Mouse (Mus musculus) cerebellum, postnatal 36 days (tissue): ENCODE data around the gene Cmtm7.
"Not testable (repeated sequence)": the region's sequence is repeated elsewhere in the genome, so short reads cannot be mapped to it uniquely, and the experiment has no call there.

Experiments
- DNase-seq, 2 experiments: peaks; one replicate each; pipeline ENCODE4 v3.0.0; 2021 to 2022; ENCODE audit warnings: mixed read lengths in 2 of 2

The Cmtm7 gene

DNA sequence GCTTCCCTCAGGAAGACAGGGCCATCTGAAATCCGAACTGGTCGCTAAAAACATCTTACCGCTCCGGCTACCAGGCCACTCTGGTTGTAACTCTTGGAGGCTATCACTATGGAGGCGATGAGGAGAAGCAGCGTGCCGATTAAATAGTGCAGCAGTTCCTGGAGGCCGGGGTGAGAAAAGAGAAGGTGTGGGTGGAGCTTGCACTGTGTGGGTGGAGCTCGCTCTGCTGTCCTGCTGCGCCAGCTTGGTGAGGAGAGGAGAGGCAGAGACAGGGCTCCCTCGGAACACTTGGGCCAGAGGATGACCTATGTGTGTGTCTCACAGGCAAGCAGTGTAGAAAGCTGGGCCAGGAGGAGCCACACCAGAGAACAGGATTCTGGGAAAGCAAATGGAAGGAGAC is 19.8 kb downstream of the Cmtm7 start:
- DNase-seq = no peak

DNA sequence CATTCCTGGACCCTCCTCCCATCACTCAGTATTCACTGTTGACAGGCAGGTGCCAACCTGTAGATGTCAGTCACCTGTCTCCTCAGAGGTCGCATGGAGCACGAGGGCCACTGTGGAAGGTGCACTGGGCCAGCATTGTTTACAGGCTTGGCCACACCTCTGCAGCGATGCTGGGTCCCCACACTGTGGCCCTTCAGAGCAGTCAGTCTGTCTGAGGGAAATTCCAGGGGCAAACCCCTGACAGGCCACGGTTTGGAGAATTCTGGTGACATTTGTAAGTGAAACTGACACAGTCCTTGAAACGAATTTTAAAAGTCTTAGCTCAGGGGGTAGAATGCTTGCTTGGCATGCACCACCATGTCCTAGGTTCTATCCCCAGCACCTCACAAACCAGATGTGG is 21.3 kb downstream of the Cmtm7 start:
- no peak for DNase-seq

DNA sequence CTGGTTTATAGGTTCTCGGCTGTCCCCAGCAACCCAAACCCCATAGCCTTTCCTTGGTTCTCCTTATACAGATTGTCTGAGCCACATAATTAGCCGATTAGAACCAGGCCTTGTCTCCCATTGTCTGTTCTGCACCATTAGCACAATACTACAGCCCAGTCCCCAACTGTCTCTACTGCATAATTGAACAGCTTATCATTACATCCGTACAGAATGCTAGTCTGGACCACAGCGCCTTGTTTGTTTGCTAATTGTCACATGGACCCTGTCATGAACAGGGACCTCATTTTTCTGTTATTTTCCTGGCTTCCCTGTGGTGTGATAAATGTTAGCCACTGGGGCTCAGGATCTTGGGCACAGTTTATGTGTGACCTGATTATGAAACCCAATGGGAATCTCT is 21.8 kb downstream of the Cmtm7 start:
- no peak for DNase-seq

DNA sequence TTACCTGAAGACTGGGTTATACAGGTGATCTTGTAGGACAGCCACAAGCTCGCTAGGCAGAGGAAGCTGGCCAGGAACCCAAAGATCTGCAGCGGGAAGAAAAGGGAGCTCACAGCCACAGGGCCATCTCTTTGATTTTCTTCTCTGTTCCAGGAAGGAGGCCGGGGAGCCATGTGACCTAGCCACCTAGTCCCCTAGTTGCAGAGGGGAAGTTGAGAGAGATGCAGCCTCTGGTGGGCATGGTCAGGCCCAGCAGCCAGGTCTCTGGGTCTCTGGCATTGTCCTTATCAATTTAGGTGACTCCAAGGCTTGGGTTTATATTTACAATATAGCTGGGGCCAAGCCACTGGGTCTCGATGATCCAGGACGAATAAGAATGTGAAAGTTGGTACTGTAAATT is 22.9 kb downstream of the Cmtm7 start:
- no peak for DNase-seq

- DNase-seq = no peak
Observed at GRCm38 (mm10) chr9:114758272-114758671, 23.4 kb downstream of the Cmtm7 start.

- DNase-seq = peak; percentile 90 to 91
Observed at GRCm38 (mm10) chr9:114752863-114753484, 28.7 kb downstream of the Cmtm7 start.

DNA sequence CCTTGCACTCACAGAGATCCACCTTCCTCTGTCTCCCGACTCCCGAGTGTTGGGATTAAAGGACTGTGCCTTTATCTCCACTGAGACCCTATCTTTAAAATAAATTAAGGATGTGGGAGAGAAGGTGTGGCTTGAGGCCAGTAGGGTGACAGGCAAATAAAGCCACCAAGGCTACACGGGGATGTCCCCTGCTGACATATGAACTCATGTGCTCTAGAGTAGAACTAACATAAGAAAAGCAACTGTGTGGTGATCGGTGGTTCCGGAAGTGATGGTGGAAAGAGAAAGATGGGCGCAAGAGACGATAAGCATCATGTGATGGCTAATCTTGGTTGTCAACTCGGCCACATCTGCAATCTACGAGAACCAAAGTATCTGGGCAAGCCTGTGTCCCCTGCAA is 29.3 kb downstream of the Cmtm7 start:
- no peak for DNase-seq

- no peak for DNase-seq
Observed at GRCm38 (mm10) chr9:114751582-114751981, 30.1 kb downstream of the Cmtm7 start.

- DNase-seq = no peak
Observed at GRCm38 (mm10) chr9:114747466-114747865, 34.2 kb downstream of the Cmtm7 start.

GRCm38 (mm10) chr9:114747012-114747411 is 34.6 kb downstream of the Cmtm7 start:
- no peak for DNase-seq

DNA sequence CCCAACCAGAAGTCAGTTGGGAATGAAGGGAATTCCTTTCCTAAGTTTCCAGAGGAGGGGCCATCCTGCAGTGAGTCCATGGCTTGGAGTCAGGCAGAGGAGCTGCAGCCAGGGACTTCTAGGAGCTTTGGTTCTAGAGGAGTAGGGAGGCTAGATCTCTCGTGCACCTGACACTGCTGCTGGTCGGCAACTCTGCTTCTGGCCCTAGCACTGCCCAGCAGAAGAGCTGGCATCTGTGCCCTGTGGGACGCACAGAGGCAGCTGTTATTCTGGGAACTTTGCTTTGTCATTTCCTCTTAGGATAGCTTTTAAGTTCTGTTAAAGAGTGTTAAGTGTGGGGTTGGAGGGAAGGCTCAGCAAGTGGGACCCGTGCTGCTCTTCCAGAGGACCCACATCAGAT is 36.0 kb downstream of the Cmtm7 start:
- no peak for DNase-seq

- no peak for DNase-seq
Observed at GRCm38 (mm10) chr9:114745163-114745562, 36.5 kb downstream of the Cmtm7 start.

DNA sequence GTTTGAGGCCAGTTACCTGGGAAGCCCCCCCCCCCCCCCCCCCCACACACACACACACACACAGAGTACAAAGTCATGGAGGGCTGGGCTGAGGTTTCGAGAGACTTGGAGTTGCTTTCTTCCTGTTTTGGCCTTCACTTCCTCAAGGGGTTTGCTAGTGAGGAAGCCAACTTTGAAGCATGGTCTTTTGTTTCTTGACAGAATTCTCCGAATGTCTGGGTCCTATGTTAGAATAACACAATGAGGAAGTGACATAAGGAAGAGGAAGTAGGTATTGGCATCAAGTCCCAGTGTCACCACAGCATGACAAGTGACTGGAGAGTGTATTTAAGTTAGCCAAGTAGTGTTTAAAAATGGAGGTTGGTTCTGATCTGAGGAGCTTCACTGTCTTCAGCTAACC is 38.9 kb downstream of the Cmtm7 start:
- DNase-seq = no peak

GRCm38 (mm10) chr9:114740336-114740735 is 41.3 kb downstream of the Cmtm7 start:
- DNase-seq = no peak

DNA sequence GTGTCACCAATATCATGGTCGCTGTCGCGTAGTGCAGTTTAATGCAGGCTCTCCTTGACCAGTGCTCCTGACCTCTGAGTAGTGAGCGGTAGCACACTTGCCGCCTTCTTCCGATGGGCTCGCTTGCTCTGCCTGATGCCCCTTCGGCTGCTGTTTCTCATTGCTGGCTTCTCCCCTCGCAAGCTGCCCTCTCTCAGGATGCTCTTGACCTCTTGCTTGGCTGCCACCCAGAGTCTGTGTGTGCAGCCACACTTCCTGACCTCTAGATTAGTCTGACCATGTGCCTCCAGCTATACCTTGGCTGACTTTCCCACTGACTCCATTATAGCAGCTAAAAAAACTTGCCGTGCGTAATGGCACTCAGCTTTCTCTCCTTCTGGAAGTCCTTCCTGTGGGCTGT is 45.2 kb downstream of the Cmtm7 start:
- no peak for DNase-seq

- no peak for DNase-seq
Observed at GRCm38 (mm10) chr9:114733238-114733637, 48.4 kb downstream of the Cmtm7 start.

DNA sequence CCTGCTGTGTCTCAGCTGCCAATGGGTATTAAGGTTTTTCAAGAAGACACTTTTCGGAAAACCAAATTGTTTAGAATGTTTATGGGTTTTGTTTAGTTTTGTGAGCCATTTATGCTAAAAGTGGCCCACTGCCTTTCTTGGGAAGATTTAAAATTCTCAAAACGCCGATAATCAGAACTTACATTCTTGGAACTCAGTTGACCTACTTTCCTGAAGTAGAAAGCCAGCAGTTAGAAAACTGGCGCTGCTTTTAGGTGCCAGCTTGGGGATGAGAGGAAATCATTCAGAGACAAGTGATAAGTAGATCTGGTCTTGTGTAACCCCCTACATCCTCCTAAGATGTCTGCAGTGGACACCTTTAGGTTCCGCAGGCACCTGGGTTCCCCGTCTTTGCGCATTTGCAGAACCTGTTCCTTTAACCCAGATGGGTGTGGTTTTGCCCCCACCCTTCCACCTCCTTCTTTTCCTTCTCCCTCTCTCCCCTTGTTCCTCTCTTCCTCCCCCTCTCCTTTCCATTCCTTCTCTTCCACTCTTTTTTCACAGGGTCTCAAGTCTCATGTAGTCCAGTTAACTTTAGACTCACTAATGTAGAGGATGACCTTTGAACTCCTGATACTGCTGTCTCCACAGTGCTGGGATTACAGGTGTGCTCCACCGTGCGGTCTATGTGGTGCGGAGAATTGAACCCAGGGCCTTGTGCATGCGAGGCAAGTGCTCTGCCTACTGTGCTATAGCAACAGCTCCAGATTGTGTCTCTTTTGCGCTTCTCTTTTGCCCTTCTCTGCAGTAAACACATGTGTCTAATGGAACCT is 49.6 kb downstream of the Cmtm7 start:
- no peak for DNase-seq

DNA sequence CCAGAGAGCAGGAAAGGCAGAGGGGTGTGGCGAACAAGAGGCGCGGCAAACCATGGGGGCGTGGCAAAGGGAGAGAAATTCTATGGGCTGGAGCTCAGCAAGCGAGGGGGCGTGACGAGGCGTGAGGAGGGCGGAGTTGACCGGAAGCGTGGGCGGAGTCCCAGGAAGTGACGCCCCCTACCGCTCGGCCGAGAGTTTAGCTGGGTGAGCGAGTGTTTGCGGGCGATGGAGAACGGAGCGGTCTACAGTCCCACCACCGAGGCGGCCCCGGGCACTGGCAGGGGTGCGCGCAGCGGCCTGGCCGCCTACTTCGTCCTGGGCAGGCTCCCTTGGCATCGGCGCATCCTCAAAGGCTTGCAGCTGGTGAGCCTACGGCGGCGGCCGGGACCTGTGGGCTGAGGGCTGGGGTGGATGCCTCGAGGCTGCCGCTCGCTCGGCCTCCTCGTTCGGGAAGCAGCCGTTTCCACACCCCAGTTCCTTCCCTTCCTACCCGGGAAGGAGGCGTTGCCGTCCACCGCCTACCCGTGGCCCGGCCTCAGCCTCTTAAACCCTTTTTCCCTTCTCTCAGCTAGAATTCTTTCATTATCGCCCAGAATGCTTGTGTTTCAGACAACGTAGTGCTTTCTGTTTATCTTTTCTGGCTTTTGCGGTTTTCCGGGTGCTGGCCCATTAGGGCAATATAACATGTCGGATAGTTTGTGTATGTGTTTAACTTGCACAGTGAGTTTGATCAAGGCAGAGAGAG is 50.5 kb downstream of the Cmtm7 start, which contains the start of gene Cmtm6:
TSS of gene Cmtm6 (plus strand) at position 106 of the 745 bp plus-strand sequence.
- DNase-seq = peak; percentile 91 to 93

- DNase-seq = no peak
Observed at GRCm38 (mm10) chr9:114729911-114730805, 51.5 kb downstream of the Cmtm7 start.

- DNase-seq = not testable (repeated sequence)
Observed at GRCm38 (mm10) chr9:114728432-114728831, 53.2 kb downstream of the Cmtm7 start.

- peak; percentile 25 to 52 for DNase-seq
Observed at GRCm38 (mm10) chr9:114727315-114727714, 54.3 kb downstream of the Cmtm7 start.

DNA sequence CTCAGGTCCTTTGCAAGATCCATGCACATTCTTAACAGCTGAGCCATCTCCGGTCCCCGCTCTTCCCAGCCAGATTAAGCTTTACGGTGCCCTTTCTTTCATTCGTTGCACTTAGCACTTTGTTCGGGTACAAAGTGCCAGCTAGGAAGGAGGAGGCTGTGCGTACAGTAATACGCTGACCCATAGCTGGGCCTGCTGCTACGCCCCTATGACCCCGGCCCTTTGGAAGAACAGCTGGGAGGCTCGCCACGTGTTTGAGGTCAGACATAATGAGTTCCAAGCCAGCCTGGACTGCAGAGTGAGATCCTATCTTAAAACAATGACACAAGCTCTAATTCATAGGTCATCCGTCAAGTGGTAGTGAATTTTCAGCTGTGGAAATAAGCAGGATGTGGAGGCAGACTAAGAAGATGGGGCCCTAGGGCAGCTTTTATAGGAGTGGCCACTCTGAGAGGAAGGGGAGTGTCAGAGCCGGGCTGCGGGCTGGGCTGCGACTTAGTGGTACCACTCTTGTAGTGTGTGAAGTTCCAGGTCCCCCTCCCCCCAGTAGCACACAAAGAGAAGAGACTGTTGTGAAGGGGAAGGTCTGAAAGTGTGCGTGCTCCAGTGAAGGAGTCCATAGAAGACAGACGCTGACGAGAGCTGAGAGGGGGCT is 64.9 kb downstream of the Cmtm7 start:
- DNase-seq = no peak
